Mouse (Mus musculus) heart, embryonic 14.5 days (tissue): ENCODE data around the gene Wdr12. TPM values are rescaled to one million over a fixed set of nuclear protein-coding genes. Genes with fewer than 3 reads are reported as not detected.
"Not testable (repeated sequence)": the region's sequence is repeated elsewhere in the genome, so short reads cannot be mapped to it uniquely, and the experiment has no call there.

Experiments used
- ATAC-seq: fragments of 200-750 bp; cut with Nextera tagmentation; 2 replicates; pipeline ENCODE4 v1.8.0; 2017; ENCODE audit warnings: low read depth, moderate TSS enrichment; ENCODE audit not compliant: insufficient number of reproducible peaks, insufficient read depth, low FRiP score
- H3K27ac ChIP-seq, 2 experiments: fragments of 200-500 bp in 1 of 2; fragments of 300-500 bp in 1 of 2; sonication (generic) in 1 of 2; replicated peaks in 1 of 2; 2 replicates each; pipeline ENCODE4 v1.5.1; 2012 to 2014; ENCODE audit warnings: low read depth in 2 of 2, low read length in 2 of 2, control low read depth in 1 of 2, mild to moderate bottlenecking in 1 of 2, mixed read lengths in 1 of 2; ENCODE audit not compliant: control insufficient read depth in 1 of 2, insufficient read depth in 1 of 2
- H3K27me3 ChIP-seq: fragments of 300-500 bp; sonication (generic); 2 replicates; pipeline ENCODE4 v1.6.1; 2014; ENCODE audit warnings: mild to moderate bottlenecking, low read length, control low read depth; ENCODE audit not compliant: control insufficient read depth, insufficient read depth
- H3K36me3 ChIP-seq: fragments of 300-500 bp; sonication (generic); 2 replicates; pipeline ENCODE4 v1.6.1; 2014; ENCODE audit warnings: mild to moderate bottlenecking, control low read depth, low read length, mixed read lengths; ENCODE audit not compliant: control insufficient read depth, insufficient read depth
- H3K4me1 ChIP-seq, 2 experiments: fragments of 200-500 bp in 1 of 2; fragments of 300-500 bp in 1 of 2; sonication (generic) in 1 of 2; 2 replicates each; pipeline ENCODE4 v1.6.1; 2012 to 2014; ENCODE audit warnings: low read length in 2 of 2, control low read depth in 1 of 2, mixed read lengths in 1 of 2; ENCODE audit not compliant: control insufficient read depth in 2 of 2, insufficient read depth in 2 of 2
- H3K4me2 ChIP-seq: fragments of 300-500 bp; sonication (generic); 2 replicates; pipeline ENCODE4 v1.6.1; 2014; ENCODE audit warnings: mild to moderate bottlenecking, low read length
- H3K4me3 ChIP-seq, 2 experiments: fragments of 200-500 bp in 1 of 2; fragments of 300-500 bp in 1 of 2; sonication (generic) in 1 of 2; 2 replicates each; pipeline ENCODE4 v1.5.1; 2012 to 2014; ENCODE audit warnings: low read length in 2 of 2, mild to moderate bottlenecking in 2 of 2, control low read depth in 1 of 2, low read depth in 1 of 2, moderate library complexity in 1 of 2; ENCODE audit not compliant: control insufficient read depth in 1 of 2, insufficient read depth in 1 of 2
- H3K9ac ChIP-seq: fragments of 300-500 bp; sonication (generic); 2 replicates; pipeline ENCODE4 v1.6.1; 2014; ENCODE audit warnings: mild to moderate bottlenecking, low read length
- H3K9me3 ChIP-seq: fragments of 300-500 bp; sonication (generic); 2 replicates; pipeline ENCODE4 v1.6.1; 2016; ENCODE audit warnings: low read length, control low read depth; ENCODE audit not compliant: control insufficient read depth
- WGBS: fragments of 180-500 bp; shearing (Covaris S2); extraction: QIAGEN DNeasy Blood & Tissue Kit; methylation state at CpG from one replicate; pipeline ENCODE4 v1.1.7; 2014; 5-methylcytosine and 5-hydroxymethylcytosine counted together
- polyA plus RNA-seq: library from polyadenylated mRNA; unstranded; fragments of >200 nt; fragmentation: Nextera tagmentation; extraction: Ambion mirVana; gene quantifications from 2 replicates; pipeline ENCODE4 v1.2.1, GENCODE M21; 2014

Wdr12 gene
- polyA plus RNA-seq, 1 experiment from 2014 or later = 29.5 TPM

DNA sequence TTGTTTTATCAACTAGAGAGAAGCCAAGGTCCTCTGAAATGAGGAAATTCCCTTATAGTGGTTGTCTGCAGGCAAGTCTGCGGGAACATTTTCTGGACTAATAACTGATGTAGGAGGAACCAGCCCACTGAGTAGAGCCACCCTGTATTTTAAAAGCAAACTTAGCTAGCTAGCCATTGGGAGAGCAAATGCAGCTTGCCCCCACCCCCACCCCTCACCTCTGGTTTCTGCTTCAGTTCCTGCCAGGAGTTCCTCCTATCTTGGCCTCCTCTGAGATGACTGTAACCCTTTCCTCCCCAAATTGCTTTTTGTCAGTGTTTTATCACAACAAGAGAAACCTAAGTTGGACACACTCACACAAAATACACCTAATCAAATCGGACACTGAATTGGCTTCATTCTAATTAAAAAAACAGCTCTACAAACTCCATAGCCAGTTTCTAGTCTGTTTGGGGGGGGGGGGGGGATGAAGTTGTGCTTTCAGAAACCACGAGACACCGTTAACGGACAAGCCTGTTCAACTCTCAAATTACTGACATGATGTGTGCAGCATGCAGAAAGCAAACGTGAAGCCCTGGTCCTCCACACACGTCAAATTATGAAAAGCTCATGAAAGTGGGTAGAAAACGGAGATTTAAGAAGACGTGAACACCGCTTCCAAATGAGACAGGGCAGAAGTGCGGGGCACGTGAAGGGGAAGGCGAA, 1.7 kb downstream of the Wdr12 start:
- Histone ChIP-seq H3K4me1 (peaks cover 3 to 6% of the 10 kb centered on the region in 2 experiments; a peak in 3 of 4 replicates), H3K9me3 (no peaks in the 10 kb centered on the region), H3K27me3 (no peaks in the 10 kb centered on the region), H3K4me2 (peak overlapping the region; percentile 82), H3K9ac (peak overlapping the region; percentile 96), H3K27ac (no peak overlapping the region; a peak in 1 of 4 replicates), H3K36me3 (peaks cover 23% of the 10 kb centered on the region), H3K4me3 (peak overlapping the region; percentile 67 to 92)
- ATAC-seq = no peak
- 8% methylated on average over 13 of the region's 13 CpGs for WGBS

DNA sequence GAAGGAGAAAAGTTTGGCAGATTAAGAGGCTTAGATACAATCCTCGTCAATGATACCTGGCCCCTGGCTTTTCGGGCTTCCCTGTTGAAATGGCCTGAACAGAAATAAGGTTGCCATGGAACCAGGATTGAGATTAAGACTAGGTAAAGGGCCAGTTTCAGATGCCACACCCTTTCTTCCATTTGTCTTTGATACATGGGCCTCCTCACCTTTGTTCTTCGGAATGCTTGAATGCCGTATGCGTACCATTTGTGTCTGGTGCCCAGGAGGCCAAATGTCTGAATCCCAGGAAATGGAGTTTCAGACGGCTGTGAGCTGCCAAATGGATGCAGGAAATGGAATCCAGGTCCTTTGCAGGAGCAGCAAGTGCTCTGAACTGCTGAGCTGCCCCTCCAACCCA, 22.0 kb downstream of the Wdr12 start:
- 85% methylated on average over 6 of the region's 6 CpGs for WGBS
- H3K9ac ChIP-seq = no peak overlapping the region

DNA sequence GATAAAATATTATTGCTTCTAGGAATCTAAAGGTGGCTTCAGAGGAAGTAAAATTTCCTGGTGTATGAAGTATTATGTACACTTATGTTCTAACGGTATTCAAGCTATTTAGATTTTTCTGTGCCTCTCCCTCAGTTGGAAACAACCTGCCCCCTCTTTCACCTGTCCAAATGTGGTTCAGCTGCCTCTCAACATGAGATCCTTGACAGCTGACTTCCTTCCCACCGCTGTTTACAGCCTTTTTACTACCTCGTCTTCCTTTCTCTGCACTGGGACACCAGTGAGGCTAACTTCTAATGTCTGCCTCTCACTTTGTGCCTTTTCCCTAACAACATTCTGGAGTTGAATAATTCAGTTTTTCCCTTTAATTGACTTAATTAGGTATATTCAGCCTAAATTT, 22.9 kb downstream of the Wdr12 start:
- H3K4me1 ChIP-seq = no peaks in the 10 kb centered on the region
- H3K9me3 ChIP-seq = no peaks in the 10 kb centered on the region
- no peak overlapping the region for H3K9ac ChIP-seq
- no peak for ATAC-seq
- peaks cover 40% of the 10 kb centered on the region for H3K36me3 ChIP-seq
- no peak overlapping the region for H3K27ac ChIP-seq
- no peak overlapping the region for H3K4me2 ChIP-seq
- 84% methylated on average over 3 of the region's 3 CpGs for WGBS
- H3K27me3 ChIP-seq = no peaks in the 10 kb centered on the region
- no peak overlapping the region for H3K4me3 ChIP-seq

More for the DNA sequence above, 22.0 kb downstream of the Wdr12 start:
- Histone ChIP-seq H3K27me3 (no peaks in the 10 kb centered on the region), H3K27ac (no peak overlapping the region), H3K4me2 (no peak overlapping the region), H3K36me3 (peaks cover 48% of the 10 kb centered on the region), H3K9me3 (no peaks in the 10 kb centered on the region), H3K4me3 (no peak overlapping the region), H3K4me1 (no peaks in the 10 kb centered on the region)
- ATAC-seq = no peak

DNA sequence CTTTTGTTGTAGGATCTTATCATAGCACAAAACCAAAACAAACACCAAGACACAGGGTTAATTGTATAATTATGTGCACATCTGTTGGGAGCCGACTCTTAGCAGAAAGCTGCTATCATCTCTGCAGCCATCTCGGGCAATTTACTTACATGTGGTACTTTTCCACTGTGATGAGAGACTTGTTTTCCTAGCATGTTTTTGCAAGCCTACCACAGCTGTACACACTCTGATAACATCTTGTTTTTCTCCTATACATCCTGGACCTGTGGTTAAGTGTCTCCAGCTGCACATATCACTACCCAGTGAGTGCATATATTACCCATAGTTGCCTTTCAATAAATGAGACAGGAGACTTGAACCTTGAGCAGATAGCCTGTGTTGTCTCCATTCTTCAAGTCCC, 23.5 kb downstream of the Wdr12 start:
- Histone ChIP-seq H3K4me2 (no peak overlapping the region), H3K36me3 (peaks cover 35% of the 10 kb centered on the region), H3K4me1 (no peaks in the 10 kb centered on the region), H3K9ac (no peak overlapping the region), H3K9me3 (no peaks in the 10 kb centered on the region), H3K4me3 (no peak overlapping the region), H3K27ac (no peak overlapping the region), H3K27me3 (no peaks in the 10 kb centered on the region)
- 72% methylated on average over 2 of the region's 2 CpGs for WGBS
- ATAC-seq = no peak

DNA sequence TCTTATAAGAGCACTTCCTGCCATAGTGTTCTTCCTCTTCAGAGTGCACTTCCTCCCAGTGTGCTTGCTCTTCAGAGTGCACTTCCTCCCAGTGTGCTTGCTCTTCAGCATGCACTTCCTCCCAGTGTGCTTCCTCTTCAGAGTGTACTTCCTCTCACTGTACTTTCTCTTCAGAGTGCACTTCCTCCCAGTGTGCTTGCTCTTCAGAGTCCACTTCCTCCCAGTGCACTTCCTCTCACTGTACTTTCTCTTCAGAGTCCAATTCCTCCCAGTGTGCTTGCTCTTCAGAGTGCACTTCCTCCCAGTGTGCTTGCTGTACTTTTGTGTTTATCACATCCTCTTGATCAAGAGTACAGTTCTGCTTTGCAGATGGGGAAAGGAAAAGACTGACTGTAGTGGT, 27.7 kb downstream of the Wdr12 start:
- H3K36me3 ChIP-seq, H3K4me2 ChIP-seq, H3K4me3 ChIP-seq, H3K9ac ChIP-seq, ATAC-seq, H3K27me3 ChIP-seq, H3K9me3 ChIP-seq, H3K4me1 ChIP-seq, H3K27ac ChIP-seq: not testable (repeated sequence)

DNA sequence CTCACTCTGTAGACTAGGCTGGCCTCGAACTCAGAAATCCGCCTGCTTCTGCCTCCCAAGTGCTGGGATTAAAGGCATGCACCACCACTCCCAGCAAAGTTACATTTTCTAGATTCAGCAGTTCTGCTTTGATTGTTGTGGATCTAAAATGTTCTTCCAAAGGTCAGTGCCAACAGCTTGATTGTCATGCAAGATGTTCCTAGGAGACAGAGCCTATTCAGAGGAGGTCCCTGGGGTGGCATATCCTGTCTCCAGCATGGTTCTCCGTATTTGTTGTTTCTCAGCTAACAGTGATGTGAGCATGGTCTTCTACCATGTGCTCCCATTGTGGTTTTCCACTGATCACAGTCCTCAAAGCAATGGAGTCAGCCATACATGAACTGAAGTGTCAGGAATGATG, 42.1 kb downstream of the Wdr12 start:
- Histone ChIP-seq H3K27ac (no peak overlapping the region), H3K9me3 (no peaks in the 10 kb centered on the region), H3K4me2 (no peak overlapping the region), H3K27me3 (no peaks in the 10 kb centered on the region), H3K36me3 (no peaks in the 10 kb centered on the region), H3K4me1 (no peaks in the 10 kb centered on the region), H3K4me3 (no peak overlapping the region), H3K9ac (no peak overlapping the region)
- 80% methylated on average over 3 of the region's 3 CpGs for WGBS
- no peak for ATAC-seq

DNA sequence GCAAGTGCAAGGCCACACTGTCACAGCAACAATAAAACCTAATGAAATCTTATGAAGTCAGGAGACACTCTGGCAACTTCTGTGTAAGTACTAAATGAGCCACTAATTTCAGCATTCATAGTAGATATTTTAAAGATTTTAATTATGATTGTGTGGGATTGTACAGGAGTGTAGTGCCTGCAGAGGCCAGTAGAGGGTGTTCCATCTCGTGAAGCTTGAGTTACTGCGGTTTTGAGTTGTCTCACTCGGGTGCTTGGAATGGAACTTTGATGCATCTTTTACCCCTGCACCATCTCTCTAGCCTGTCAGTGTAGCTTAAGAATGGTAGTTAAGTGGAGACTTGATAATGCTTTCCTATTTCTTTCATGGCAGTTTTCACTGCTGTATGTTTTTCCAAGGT, 43.8 kb downstream of the Wdr12 start:
- Histone ChIP-seq H3K9ac (no peak overlapping the region), H3K36me3 (no peaks in the 10 kb centered on the region), H3K4me2 (no peak overlapping the region), H3K4me3 (no peak overlapping the region), H3K27ac (no peak overlapping the region), H3K9me3 (no peaks in the 10 kb centered on the region), H3K27me3 (no peaks in the 10 kb centered on the region), H3K4me1 (no peaks in the 10 kb centered on the region)
- WGBS = 34% methylated on average over 3 of the region's 3 CpGs
- ATAC-seq = no peak

DNA sequence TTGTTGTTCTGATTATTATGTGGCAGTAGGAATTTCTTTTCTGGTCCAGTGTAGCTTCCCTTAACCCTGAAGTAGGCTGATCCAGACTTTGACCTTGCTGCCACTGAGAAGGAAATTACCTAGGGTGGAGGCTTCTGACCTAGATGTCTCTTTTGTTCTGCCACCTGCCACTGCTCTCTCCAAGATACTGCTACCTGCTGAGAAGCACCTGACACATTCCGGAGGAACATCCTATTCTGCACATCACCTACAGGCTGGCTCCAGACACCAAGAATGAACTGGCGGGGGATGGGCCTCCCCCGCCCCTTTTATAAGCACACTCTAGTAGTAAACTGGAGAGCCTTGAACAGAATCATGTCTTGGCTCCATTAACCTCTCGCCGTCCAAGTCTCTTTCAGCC, 51.0 kb downstream of the Wdr12 start:
- H3K4me2 ChIP-seq, H3K9me3 ChIP-seq, H3K36me3 ChIP-seq, H3K4me1 ChIP-seq, ATAC-seq, H3K9ac ChIP-seq, H3K27ac ChIP-seq, H3K4me3 ChIP-seq: not testable (repeated sequence)
- 86% methylated on average over 5 of the region's 5 CpGs for WGBS
- peaks cover 11% of the 10 kb centered on the region for H3K27me3 ChIP-seq
